Mouse (Mus musculus) small intestine, adult 2 months (tissue): ENCODE measurements around the gene Gstm7.

Experiments used
- CTCF ChIP-seq: fragments of 200-500 bp; IDR thresholded peaks from 2 replicates; pipeline ENCODE4 v1.5.1; 2012; ENCODE audit warnings: low read depth, mild to moderate bottlenecking, control low read depth, inconsistent platforms, low read length, moderate library complexity, mixed read lengths; ENCODE audit not compliant: insufficient replicate concordance, insufficient read length; ENCODE audit errors: extremely low read depth
- POLR2A ChIP-seq: fragments of 200-500 bp; IDR thresholded peaks from 2 replicates; pipeline ENCODE4 v1.6.1; 2012; ENCODE audit warnings: low read depth, mild to moderate bottlenecking, control low read depth, inconsistent platforms, low read length, moderate library complexity

- TF ChIP-seq POLR2A, result no peak
- no peak for TF ChIP-seq CTCF
Measured at GRCm38 (mm10) chr3:107981261-107981660, 49.6 kb upstream of the Gstm7 start.
